Mouse (Mus musculus) intestine, postnatal 0 days (tissue): Measurements from ENCODE around the gene Vps35l. TPM values are rescaled to one million over a fixed set of nuclear protein-coding genes. Genes with fewer than 3 reads are reported as not detected.
A peak's percentile ranks its signal among the peaks of the same experiment; 100 is the strongest.

Experiments used
- ATAC-seq: fragments of 200-750 bp; cut with Nextera tagmentation; 2 replicates; pipeline ENCODE4 v1.8.0; 2017; ENCODE audit warnings: mild to moderate bottlenecking, moderate TSS enrichment, moderate library complexity
- H3K27ac ChIP-seq: fragments of 300-500 bp; sonication (generic); 2 replicates; pipeline ENCODE4 v1.5.1; 2014; ENCODE audit warnings: mild to moderate bottlenecking, low read depth, low read length, moderate library complexity
- H3K27me3 ChIP-seq: fragments of 300-500 bp; sonication (generic); replicated peaks from 2 replicates; pipeline ENCODE4 v1.6.1; 2014; ENCODE audit warnings: low read length, mixed read lengths; ENCODE audit not compliant: control insufficient read depth, insufficient read depth
- H3K36me3 ChIP-seq: fragments of 300-500 bp; sonication (generic); 2 replicates; pipeline ENCODE4 v1.6.1; 2014; ENCODE audit warnings: mild to moderate bottlenecking, moderate library complexity; ENCODE audit not compliant: control insufficient read depth, insufficient read depth
- H3K4me1 ChIP-seq: fragments of 300-500 bp; sonication (generic); replicated peaks from 2 replicates; pipeline ENCODE4 v1.6.1; 2014; ENCODE audit warnings: antibody characterized with exemption, low read length, mixed read lengths; ENCODE audit not compliant: control insufficient read depth, insufficient read depth
- H3K4me2 ChIP-seq: fragments of 300-500 bp; sonication (generic); replicated peaks from 2 replicates; pipeline ENCODE4 v1.6.1; 2014; ENCODE audit warnings: low read depth, mild to moderate bottlenecking, moderate library complexity
- H3K4me3 ChIP-seq: fragments of 300-500 bp; sonication (generic); 2 replicates; pipeline ENCODE4 v1.5.1; 2014; ENCODE audit warnings: low read depth, low read length
- H3K9ac ChIP-seq: fragments of 300-500 bp; sonication (generic); 2 replicates; pipeline ENCODE4 v1.6.1; 2014; ENCODE audit warnings: mild to moderate bottlenecking, low read depth, low read length
- H3K9me3 ChIP-seq: fragments of 300-500 bp; sonication (generic); 2 replicates; pipeline ENCODE4 v1.6.1; 2016; ENCODE audit warnings: mixed run types; ENCODE audit not compliant: control insufficient read depth
- CTCF ChIP-seq: sonication (generic); IDR thresholded peaks from 2 replicates; pipeline ENCODE4 v1.5.1; 2016; ENCODE audit warnings: low read depth, mild to moderate bottlenecking, control low read depth, antibody characterized with exemption, moderate library complexity
- WGBS: fragments of 180-500 bp; shearing (Covaris S2); extraction: QIAGEN DNeasy Blood & Tissue Kit; methylation state at CpG from one replicate; pipeline ENCODE4 v1.1.7; 2014; 5-methylcytosine and 5-hydroxymethylcytosine counted together
- polyA plus RNA-seq: library from polyadenylated mRNA; unstranded; fragments of >200 nt; fragmentation: Nextera tagmentation; extraction: Ambion mirVana; gene quantifications from 2 replicates; pipeline ENCODE4 v1.2.1, GENCODE M21; 2015

Vps35l gene
- polyA plus RNA-seq, 1 experiment from 2014 or later = 57.8 TPM

GRCm38 (mm10) chr7:118793899-118794298 is 53.9 kb downstream of the Vps35l start:
- 70% methylated on average over 8 of the region's 8 CpGs for WGBS
- no peak overlapping the region for H3K9ac ChIP-seq
- peak; percentile 50; the same call in 1 of the 2 replicates for ATAC-seq
- H3K36me3 ChIP-seq = peaks cover 52% of the 10 kb centered on the region
- H3K4me1 ChIP-seq = no peaks in the 10 kb centered on the region
- H3K4me2 ChIP-seq = no peak overlapping the region
- no peak for TF ChIP-seq CTCF
- H3K4me3 ChIP-seq = no peak overlapping the region
- H3K27me3 ChIP-seq = no peaks in the 10 kb centered on the region
- no peaks in the 10 kb centered on the region for H3K9me3 ChIP-seq
- H3K27ac ChIP-seq = no peak overlapping the region

GRCm38 (mm10) chr7:118795779-118796178 is 55.8 kb downstream of the Vps35l start:
- TF ChIP-seq CTCF = no peak
- Histone ChIP-seq H3K4me3 (no peak overlapping the region), H3K36me3 (peaks cover 66% of the 10 kb centered on the region), H3K27ac (no peak overlapping the region), H3K9me3 (no peaks in the 10 kb centered on the region), H3K4me2 (no peak overlapping the region), H3K27me3 (no peaks in the 10 kb centered on the region), H3K9ac (no peak overlapping the region), H3K4me1 (no peaks in the 10 kb centered on the region)
- no peak for ATAC-seq
- WGBS = 94% methylated on average over 8 of the region's 8 CpGs

- Histone ChIP-seq H3K4me2 (no peak overlapping the region), H3K4me1 (no peaks in the 10 kb centered on the region), H3K9me3 (no peaks in the 10 kb centered on the region), H3K4me3 (no peak overlapping the region), H3K9ac (no peak overlapping the region), H3K36me3 (peaks cover 63% of the 10 kb centered on the region), H3K27me3 (no peaks in the 10 kb centered on the region), H3K27ac (no peak overlapping the region)
- TF ChIP-seq CTCF = no peak
- no peak for ATAC-seq
- 93% methylated on average over 9 of the region's 9 CpGs for WGBS
These were observed 56.8 kb downstream of the Vps35l start for GRCm38 (mm10) chr7:118796838-118797237.

- Histone ChIP-seq H3K4me3 (no peak overlapping the region), H3K9ac (no peak overlapping the region), H3K9me3 (no peaks in the 10 kb centered on the region), H3K36me3 (peaks cover 65% of the 10 kb centered on the region), H3K4me2 (no peak overlapping the region), H3K4me1 (no peaks in the 10 kb centered on the region), H3K27me3 (no peaks in the 10 kb centered on the region), H3K27ac (no peak overlapping the region)
- 81% methylated on average over 7 of the region's 7 CpGs for WGBS
- no peak for ATAC-seq
- TF ChIP-seq CTCF = no peak
These were observed 57.6 kb downstream of the Vps35l start for GRCm38 (mm10) chr7:118797600-118797999.

GRCm38 (mm10) chr7:118798105-118798570 is 58.1 kb downstream of the Vps35l start:
- no peak overlapping the region for H3K4me3 ChIP-seq
- ATAC-seq = no peak
- H3K4me1 ChIP-seq = no peaks in the 10 kb centered on the region
- WGBS = 84% methylated on average over 6 of the region's 6 CpGs
- no peak overlapping the region for H3K4me2 ChIP-seq
- H3K9me3 ChIP-seq = no peaks in the 10 kb centered on the region
- no peak overlapping the region for H3K9ac ChIP-seq
- H3K27ac ChIP-seq = no peak overlapping the region
- H3K36me3 ChIP-seq = peaks cover 64% of the 10 kb centered on the region
- no peak for TF ChIP-seq CTCF
- H3K27me3 ChIP-seq = no peaks in the 10 kb centered on the region

- no peaks in the 10 kb centered on the region for H3K4me1 ChIP-seq
- no peak overlapping the region for H3K9ac ChIP-seq
- H3K4me2 ChIP-seq = no peak overlapping the region
- peaks cover 63% of the 10 kb centered on the region for H3K36me3 ChIP-seq
- no peaks in the 10 kb centered on the region for H3K27me3 ChIP-seq
- H3K9me3 ChIP-seq = no peaks in the 10 kb centered on the region
- TF ChIP-seq CTCF = no peak
- no peak overlapping the region for H3K27ac ChIP-seq
- H3K4me3 ChIP-seq = no peak overlapping the region
- WGBS = 89% methylated on average over 15 of the region's 15 CpGs
- ATAC-seq = no peak
These were observed 60.2 kb downstream of the Vps35l start for GRCm38 (mm10) chr7:118800112-118800734.
